Mouse (Mus musculus) forebrain, embryonic 12.5 days (tissue): ENCODE measurements at regions not wholly inside any gene's neighbourhood (a gene's known extent, or its start where the extent isn't known, plus 50 kb on each side); places are given as distances from the start of the nearest gene placed in this dataset.
"Not testable (repeated sequence)": the region's sequence is repeated elsewhere in the genome, so short reads cannot be mapped to it uniquely, and the experiment has no call there.

Experiments
- ATAC-seq: fragments of 200-750 bp; cut with Nextera tagmentation; 2 replicates; pipeline ENCODE4 v1.8.0; 2017; ENCODE audit warnings: moderate TSS enrichment; ENCODE audit not compliant: low FRiP score
- H3K27ac ChIP-seq: fragments of 300-500 bp; sonication (generic); 2 replicates; pipeline ENCODE4 v1.5.1; 2016; ENCODE audit warnings: mild to moderate bottlenecking
- H3K27me3 ChIP-seq: fragments of 300-500 bp; sonication (generic); 2 replicates; pipeline ENCODE4 v1.6.1; 2016; ENCODE audit warnings: mild to moderate bottlenecking
- H3K36me3 ChIP-seq: fragments of 300-500 bp; sonication (generic); replicated peaks from 2 replicates; pipeline ENCODE4 v1.6.1; 2016; ENCODE audit warnings: mild to moderate bottlenecking
- H3K4me1 ChIP-seq: fragments of 300-500 bp; sonication (generic); 2 replicates; pipeline ENCODE4 v1.6.1; 2016
- H3K4me2 ChIP-seq: fragments of 300-500 bp; sonication (generic); 2 replicates; pipeline ENCODE4 v1.6.1; 2016; ENCODE audit warnings: mild to moderate bottlenecking, moderate library complexity
- H3K4me3 ChIP-seq: fragments of 300-500 bp; sonication (generic); replicated peaks from 2 replicates; pipeline ENCODE4 v1.5.1; 2016; ENCODE audit warnings: mild to moderate bottlenecking
- H3K9ac ChIP-seq: fragments of 300-500 bp; sonication (generic); 2 replicates; pipeline ENCODE4 v1.6.1; 2016; ENCODE audit warnings: mild to moderate bottlenecking
- H3K9me3 ChIP-seq: fragments of 300-500 bp; sonication (generic); 2 replicates; pipeline ENCODE4 v1.6.1; 2016
- WGBS: fragments of 180-500 bp; shearing (Covaris S2); methylation state at CpG from one replicate; pipeline ENCODE4 v1.1.7; 2016; 5-methylcytosine and 5-hydroxymethylcytosine counted together

DNA sequence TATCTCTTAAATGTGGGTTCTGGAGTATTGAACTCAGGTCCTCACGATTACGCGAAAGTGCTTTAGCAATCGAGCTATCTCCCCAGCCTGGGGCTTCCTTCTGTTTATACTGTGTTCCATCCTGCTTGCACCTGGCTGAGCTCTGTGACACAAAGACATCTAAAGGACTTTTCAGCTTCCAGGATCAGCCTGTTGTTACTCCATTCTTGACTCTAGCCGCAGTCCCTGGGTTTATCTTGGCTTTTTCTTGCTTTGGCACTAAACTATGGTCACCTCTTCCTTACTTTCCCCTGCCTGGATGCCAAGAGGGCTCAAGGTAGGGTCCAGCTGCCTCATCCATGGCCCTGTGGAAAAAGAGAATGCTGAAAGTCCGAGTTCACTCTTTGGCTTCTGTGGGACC, 261.9 kb downstream of the 1810013L24Rik start:
- ATAC-seq = no peak
- Histone ChIP-seq H3K9ac (no peak overlapping the region), H3K4me1 (peaks cover 11% of the 10 kb centered on the region), H3K27me3 (no peaks in the 10 kb centered on the region), H3K27ac (no peak overlapping the region), H3K4me2 (no peak overlapping the region), H3K9me3 (no peaks in the 10 kb centered on the region), H3K36me3 (no peaks in the 10 kb centered on the region), H3K4me3 (no peak overlapping the region)
- 69% methylated on average over 6 of the region's 6 CpGs for WGBS

DNA sequence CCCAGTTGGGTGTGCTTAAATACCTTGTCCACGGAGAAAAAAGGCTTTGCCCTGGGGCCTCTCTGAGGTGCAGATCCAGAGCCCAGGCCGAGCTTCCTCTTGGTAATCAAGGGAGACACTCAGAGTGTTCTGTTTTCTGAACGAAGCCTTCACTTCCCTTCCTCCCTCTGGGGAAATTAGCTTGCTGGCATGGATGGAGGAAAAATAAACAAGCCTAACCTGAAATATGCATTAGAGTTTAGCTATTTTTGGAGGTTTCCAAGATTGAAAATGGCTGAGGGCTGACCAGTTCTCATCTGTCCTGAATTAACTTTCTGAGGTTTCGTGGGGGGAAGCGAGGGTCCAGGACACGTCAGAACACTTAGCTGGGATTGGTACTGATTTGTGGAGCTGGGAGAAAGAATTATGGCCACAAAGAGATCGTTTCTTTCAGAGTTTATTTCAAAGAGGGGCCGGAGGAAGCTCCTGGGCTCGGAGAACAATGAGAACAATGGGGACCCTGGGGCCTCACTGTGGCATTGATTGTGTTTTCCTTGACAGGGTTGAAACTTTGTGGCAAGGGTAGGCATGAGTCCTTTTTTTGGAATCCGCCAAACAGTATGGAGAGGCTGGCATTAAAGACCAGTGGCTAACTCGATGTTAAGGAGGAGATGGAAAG, 262.4 kb downstream of the 1810013L24Rik start:
- H3K36me3 ChIP-seq = no peaks in the 10 kb centered on the region
- no peak overlapping the region for H3K4me3 ChIP-seq
- ATAC-seq = no peak
- H3K4me1 ChIP-seq = peaks cover 11% of the 10 kb centered on the region
- H3K27me3 ChIP-seq = no peaks in the 10 kb centered on the region
- WGBS = 7% methylated on average over 11 of the region's 11 CpGs
- H3K9ac ChIP-seq = no peak overlapping the region
- no peak overlapping the region for H3K4me2 ChIP-seq
- H3K9me3 ChIP-seq = no peaks in the 10 kb centered on the region
- H3K27ac ChIP-seq = no peak overlapping the region

DNA sequence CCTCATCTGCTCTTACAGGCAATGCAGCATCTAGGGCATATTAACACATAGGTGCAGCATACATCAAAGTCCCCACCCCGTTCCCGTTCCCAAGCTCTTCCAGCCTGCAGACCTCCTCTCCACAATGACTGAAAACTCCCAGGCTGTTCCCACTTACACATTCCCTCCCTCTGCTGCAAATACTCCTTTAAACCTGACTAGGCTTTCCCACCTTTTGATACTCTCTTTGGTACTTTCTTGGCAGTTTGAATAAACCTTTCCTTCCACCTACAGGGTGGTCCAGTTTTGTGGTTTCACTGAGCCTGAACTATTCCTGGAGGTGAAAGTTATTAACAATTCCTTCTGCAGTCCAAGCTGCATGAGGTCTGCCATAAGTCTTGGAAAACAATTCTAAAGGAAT, 263.7 kb downstream of the 1810013L24Rik start:
- ATAC-seq = no peak
- peaks cover 11% of the 10 kb centered on the region for H3K4me1 ChIP-seq
- whole genome bisulfite sequencing = 36% methylated on average over 2 of the region's 2 CpGs
- no peaks in the 10 kb centered on the region for H3K9me3 ChIP-seq
- no peaks in the 10 kb centered on the region for H3K36me3 ChIP-seq
- H3K4me3 ChIP-seq = no peak overlapping the region
- no peak overlapping the region for H3K9ac ChIP-seq
- no peak overlapping the region for H3K4me2 ChIP-seq
- H3K27me3 ChIP-seq = no peaks in the 10 kb centered on the region
- H3K27ac ChIP-seq = no peak overlapping the region

DNA sequence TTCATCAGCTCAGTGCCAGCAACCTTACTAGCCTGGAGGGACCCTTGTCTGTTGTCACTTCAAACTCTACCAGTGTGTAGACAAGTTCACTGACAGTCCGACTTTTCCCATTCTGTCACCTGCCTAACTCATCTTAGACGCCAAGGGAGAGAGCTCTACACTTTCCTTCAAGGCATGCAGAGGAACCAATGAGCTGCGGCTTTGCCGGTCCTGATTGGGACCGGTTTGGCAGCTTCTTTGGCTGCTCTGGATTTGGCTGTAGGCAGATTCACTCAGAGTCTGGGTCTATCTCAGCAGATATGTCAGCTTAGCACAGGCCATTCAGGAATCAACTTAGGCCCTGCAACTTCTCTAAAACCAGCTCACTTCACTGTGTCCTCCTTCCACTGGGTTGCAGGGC, 264.3 kb downstream of the 1810013L24Rik start:
- Histone ChIP-seq H3K4me3 (no peak overlapping the region), H3K9ac (no peak overlapping the region), H3K36me3 (no peaks in the 10 kb centered on the region), H3K4me2 (no peak overlapping the region), H3K4me1 (peaks cover 11% of the 10 kb centered on the region), H3K9me3 (no peaks in the 10 kb centered on the region), H3K27me3 (no peaks in the 10 kb centered on the region), H3K27ac (no peak overlapping the region)
- no peak for ATAC-seq
- WGBS = 69% methylated on average over 5 of the region's 5 CpGs

DNA sequence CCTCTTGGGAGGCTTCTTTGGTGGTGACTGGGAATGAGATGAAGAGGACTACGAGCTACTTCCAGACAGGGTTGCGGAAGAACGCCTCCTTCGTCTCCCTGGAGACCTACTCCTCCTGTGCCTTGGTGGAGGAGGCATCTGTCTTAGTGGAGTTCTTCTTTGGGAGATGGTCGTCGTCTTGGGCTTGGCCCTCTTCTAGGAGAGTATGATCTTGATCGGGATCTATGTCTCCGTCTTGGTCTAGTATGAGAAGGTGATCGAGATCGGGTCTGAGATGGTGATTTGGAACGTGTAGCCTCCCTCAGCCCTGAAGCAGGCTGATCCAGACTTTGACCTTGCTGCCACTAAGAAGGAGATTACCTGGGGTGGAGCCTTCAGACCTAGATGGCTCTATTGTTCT, 276.3 kb downstream of the 1810013L24Rik start:
- H3K36me3 ChIP-seq = no peaks in the 10 kb centered on the region
- no peaks in the 10 kb centered on the region for H3K4me1 ChIP-seq
- H3K27me3 ChIP-seq = no peaks in the 10 kb centered on the region; the same call in 1 of the 2 replicates
- H3K9me3 ChIP-seq = no peaks in the 10 kb centered on the region; the same call in 1 of the 2 replicates
- H3K4me2 ChIP-seq = no peak overlapping the region
- 94% methylated on average over 11 of the region's 11 CpGs for WGBS
- no peak overlapping the region for H3K9ac ChIP-seq
- H3K27ac ChIP-seq = no peak overlapping the region
- ATAC-seq = no peak
- no peak overlapping the region for H3K4me3 ChIP-seq

DNA sequence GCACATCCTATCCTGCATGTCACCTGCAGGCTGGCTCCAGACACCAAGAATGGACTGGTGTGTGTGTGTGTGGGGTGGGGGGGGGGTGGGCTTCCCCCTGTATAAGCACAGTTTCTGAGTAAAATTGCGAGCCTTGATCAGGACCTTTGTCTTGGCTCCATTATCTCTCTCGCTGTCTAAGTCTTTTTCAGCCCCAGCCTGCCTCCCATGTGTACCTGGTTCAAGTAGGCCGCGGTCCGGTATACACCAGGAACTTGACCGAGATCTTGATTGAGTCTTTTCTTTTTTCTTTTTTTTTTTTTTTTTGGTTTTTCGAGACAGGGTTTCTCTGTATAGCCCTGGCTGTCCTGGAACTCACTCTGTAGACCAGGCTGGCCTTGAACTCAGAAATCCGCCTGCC, 276.8 kb downstream of the 1810013L24Rik start:
- not testable (repeated sequence) for H3K4me3 ChIP-seq, H3K9ac ChIP-seq, H3K36me3 ChIP-seq, ATAC-seq, H3K9me3 ChIP-seq, H3K4me2 ChIP-seq, H3K27ac ChIP-seq, H3K4me1 ChIP-seq, H3K27me3 ChIP-seq
- 94% methylated on average over 8 of the region's 8 CpGs for WGBS

DNA sequence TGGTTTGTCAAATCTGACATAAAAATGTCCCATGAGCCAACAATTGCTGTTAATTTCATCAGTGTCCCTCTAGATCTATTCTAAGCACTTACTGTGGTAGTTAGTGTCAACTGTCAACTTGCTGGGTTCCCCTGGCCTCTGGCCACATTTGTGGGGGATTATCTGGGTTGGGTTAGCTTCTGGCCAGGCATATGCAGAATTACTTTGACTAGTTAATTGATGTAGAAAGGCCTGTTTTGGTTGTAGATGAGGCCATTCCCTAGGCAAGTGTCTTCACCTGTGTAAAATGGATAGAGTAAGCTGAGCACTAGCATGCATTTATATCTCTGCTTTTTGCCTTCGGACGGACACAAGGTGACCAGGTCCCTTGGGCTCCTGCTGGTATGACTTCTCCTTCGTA, 283.9 kb downstream of the 1810013L24Rik start:
- ATAC-seq = no peak
- H3K9ac ChIP-seq = no peak overlapping the region
- H3K4me3 ChIP-seq = no peak overlapping the region
- H3K36me3 ChIP-seq = no peaks in the 10 kb centered on the region
- 90% methylated on average over 3 of the region's 3 CpGs for WGBS
- H3K4me1 ChIP-seq = no peaks in the 10 kb centered on the region; the same call in 1 of the 2 replicates
- H3K4me2 ChIP-seq = no peak overlapping the region
- H3K27me3 ChIP-seq = no peaks in the 10 kb centered on the region
- no peak overlapping the region for H3K27ac ChIP-seq
- no peaks in the 10 kb centered on the region for H3K9me3 ChIP-seq

DNA sequence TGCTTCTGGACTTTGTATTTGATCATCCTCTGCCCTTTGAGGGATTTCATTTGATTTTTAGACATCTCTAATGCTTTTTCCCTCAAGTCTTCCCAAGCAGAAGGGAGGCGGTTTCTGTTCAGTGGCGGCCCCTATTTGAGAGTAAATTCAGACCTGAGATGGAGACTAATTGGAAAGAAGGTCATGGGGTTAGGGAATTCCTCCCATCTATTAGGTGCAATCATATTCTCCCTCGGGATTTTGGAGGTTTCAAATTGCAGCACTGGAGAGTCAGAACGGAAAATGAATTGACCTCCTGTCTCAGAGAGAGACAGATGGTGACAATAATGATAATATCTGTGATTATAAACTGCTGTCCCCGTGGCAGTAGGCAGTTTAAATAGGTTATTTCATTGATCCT, 285.6 kb downstream of the 1810013L24Rik start:
- 0 out of 2 replicates have a peak, but pooled peaks have one; percentile 30 for ATAC-seq
- no peak overlapping the region for H3K27ac ChIP-seq
- H3K4me2 ChIP-seq = no peak overlapping the region
- no peaks in the 10 kb centered on the region; the same call in 1 of the 2 replicates for H3K4me1 ChIP-seq
- no peaks in the 10 kb centered on the region for H3K36me3 ChIP-seq
- H3K27me3 ChIP-seq = no peaks in the 10 kb centered on the region
- no peak overlapping the region for H3K9ac ChIP-seq
- no peak overlapping the region for H3K4me3 ChIP-seq
- WGBS = 58% methylated on average over 5 of the region's 5 CpGs
- no peaks in the 10 kb centered on the region for H3K9me3 ChIP-seq

DNA sequence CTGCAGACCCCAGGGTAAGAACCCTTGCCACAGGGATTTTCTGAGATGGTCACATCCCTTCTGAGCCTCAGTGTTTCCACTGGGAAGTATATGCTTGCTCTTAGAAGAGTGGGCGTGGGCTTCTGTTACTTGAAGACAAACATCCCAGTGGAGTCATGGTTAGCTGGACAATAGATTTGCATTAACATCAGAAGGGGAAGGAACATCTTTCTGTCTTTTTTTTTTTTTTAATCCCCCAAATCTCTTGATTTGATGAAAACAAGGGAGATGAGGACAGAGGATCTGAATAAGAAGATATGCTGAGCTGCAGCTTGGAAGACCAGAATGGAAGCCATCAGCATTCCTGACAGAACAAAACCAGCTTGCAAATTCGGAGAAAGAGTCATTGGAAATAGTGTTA, 291.7 kb downstream of the 1810013L24Rik start:
- H3K4me2 ChIP-seq = no peak overlapping the region
- H3K27me3 ChIP-seq = no peaks in the 10 kb centered on the region
- H3K27ac ChIP-seq = no peak overlapping the region
- H3K4me3 ChIP-seq = no peak overlapping the region
- 86% methylated on average over 2 of the region's 2 CpGs for WGBS
- H3K9ac ChIP-seq = no peak overlapping the region
- no peaks in the 10 kb centered on the region for H3K36me3 ChIP-seq
- no peak for ATAC-seq
- H3K9me3 ChIP-seq = no peaks in the 10 kb centered on the region
- H3K4me1 ChIP-seq = no peaks in the 10 kb centered on the region

DNA sequence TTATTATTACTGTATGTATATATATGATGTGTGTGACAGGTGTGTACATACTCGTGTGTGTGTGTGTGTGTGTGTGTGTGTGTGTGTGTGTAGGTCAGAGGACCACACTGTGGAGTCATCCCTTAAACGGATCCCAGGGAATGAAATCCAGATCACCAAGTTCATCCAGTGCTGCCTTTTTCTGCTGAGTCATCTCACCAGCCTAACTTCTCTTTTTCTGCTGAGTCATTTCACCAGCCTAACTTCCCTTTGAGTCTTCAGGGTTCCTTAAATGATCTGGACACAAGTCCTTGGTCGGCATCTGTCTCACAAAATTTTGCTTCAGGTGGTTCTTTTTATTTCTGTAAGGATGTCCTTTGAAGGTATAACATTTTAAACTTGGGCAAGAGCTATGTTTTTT, 302.2 kb downstream of the 1810013L24Rik start:
- Histone ChIP-seq H3K36me3 (no peaks in the 10 kb centered on the region), H3K4me2 (no peak overlapping the region), H3K27me3 (no peaks in the 10 kb centered on the region), H3K27ac (no peak overlapping the region), H3K9ac (no peak overlapping the region), H3K9me3 (no peaks in the 10 kb centered on the region), H3K4me3 (no peak overlapping the region), H3K4me1 (no peaks in the 10 kb centered on the region)
- WGBS = 79% methylated on average over 3 of the region's 3 CpGs
- no peak for ATAC-seq

DNA sequence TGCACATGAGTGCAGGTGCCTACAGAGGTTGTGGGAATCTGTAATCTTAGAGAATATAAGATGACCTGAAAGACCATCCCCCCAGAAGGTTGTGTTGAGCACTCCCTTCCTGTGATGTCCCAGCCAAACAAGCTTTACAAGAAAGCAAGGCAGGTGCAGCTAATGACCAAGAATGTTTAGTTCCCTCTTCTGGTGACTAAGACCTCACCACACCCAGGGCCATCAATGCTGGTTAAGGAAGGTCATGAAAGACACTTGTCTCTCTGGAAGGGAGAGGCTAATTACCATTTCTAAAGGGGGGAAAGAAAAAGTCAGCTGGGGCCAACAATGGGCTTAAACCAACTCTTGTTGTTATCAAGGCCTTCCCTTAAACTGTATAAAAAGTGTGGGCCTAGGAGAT, 302.9 kb downstream of the 1810013L24Rik start:
- no peak for ATAC-seq
- no peaks in the 10 kb centered on the region for H3K36me3 ChIP-seq
- H3K9ac ChIP-seq = no peak overlapping the region
- H3K4me3 ChIP-seq = no peak overlapping the region
- H3K27me3 ChIP-seq = no peaks in the 10 kb centered on the region
- H3K4me1 ChIP-seq = no peaks in the 10 kb centered on the region
- H3K9me3 ChIP-seq = no peaks in the 10 kb centered on the region
- no peak overlapping the region for H3K4me2 ChIP-seq
- no peak overlapping the region for H3K27ac ChIP-seq

DNA sequence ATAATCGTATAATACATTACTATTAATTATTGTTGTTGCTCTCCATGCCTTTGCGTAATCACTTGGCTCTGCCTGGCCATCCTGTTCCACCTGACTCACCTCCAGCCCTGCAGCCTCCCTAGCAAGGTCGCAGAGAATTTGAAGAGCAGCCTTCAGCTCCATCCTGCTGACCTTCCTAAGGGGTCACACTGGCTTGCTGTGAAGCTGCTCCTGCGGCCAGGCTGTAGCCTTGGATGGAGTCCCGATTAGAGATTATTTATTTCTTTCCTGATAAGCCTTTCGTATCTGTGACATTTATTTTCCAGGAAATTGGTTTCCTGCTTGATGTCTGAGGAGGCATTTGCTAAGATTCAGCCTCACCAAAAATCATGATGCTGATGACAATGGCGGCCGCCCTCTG, 305.5 kb downstream of the 1810013L24Rik start:
- Histone ChIP-seq H3K4me1 (no peaks in the 10 kb centered on the region), H3K36me3 (no peaks in the 10 kb centered on the region), H3K9ac (no peak overlapping the region), H3K4me2 (no peak overlapping the region), H3K27me3 (no peaks in the 10 kb centered on the region), H3K9me3 (no peaks in the 10 kb centered on the region), H3K4me3 (no peak overlapping the region), H3K27ac (no peak overlapping the region)
- 92% methylated on average over 8 of the region's 8 CpGs for WGBS
- ATAC-seq = no peak

DNA sequence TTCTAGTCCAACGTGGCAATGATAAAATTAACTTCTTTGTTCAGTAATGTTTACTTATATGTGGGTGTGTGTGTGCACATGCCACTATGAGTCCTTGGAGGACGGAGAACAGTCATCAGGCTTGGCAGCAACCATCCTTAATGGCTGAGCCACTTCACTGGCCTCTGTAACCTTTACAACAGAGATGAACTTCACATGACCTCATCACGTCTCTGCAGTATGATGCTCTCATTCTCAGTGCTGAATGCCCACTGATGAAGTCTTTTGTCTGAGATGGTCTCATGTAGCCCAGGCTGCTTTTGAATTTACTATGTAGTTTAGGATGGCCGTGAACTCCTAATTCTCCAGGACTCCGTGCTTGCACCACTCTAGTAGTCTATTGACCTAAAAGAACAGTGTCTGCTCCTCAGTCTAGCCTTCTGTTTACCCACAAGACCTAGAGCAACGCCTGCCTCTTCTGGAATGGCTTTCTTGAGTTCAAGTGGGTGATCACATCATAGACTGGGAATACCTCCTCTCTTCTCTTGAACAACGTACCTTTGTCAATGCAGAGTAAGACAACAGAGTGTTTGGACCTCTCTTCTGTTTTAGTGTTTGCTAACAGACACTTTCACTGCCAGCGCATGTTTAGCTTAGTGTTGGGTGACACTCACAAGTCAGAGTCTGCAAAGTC, 308.8 kb downstream of the 1810013L24Rik start:
- Histone ChIP-seq H3K4me1 (no peaks in the 10 kb centered on the region), H3K4me3 (no peak overlapping the region), H3K9me3 (no peaks in the 10 kb centered on the region), H3K27me3 (no peaks in the 10 kb centered on the region), H3K9ac (no peak overlapping the region), H3K36me3 (no peaks in the 10 kb centered on the region), H3K4me2 (no peak overlapping the region), H3K27ac (no peak overlapping the region)
- 73% methylated on average over 8 of the region's 8 CpGs for WGBS
- no peak for ATAC-seq
